Mouse (Mus musculus): ENCODE data around the gene Man2c1. TPM values are rescaled to one million over a fixed set of nuclear protein-coding genes. Genes with fewer than 3 reads are reported as not detected.
A peak's percentile ranks its signal among the peaks of the same experiment; 100 is the strongest.

The Man2c1 gene
- total RNA-seq (2021) = 100 to 1,000 TPM in 1 of 2 experiments, 10 to 100 TPM in 1; 84.2 to 121 TPM
- long read RNA-seq, experiment 1, transcript Man2c1-211 (26 exons, 3,820 nt) = major isoform, 54 of 85 reads
- long read RNA-seq, experiment 1, partial matches to known transcripts = 20 of 85 reads
- long read RNA-seq, experiment 1, other reads (novel, unspliced or antisense) = 7 of 85 reads
- long read RNA-seq, experiment 2, transcript Man2c1-211 (26 exons, 3,820 nt) = major isoform, 46 of 71 reads
- long read RNA-seq, experiment 2, partial matches to known transcripts = 6 of 71 reads
- long read RNA-seq, experiment 2, other reads (novel, unspliced or antisense) = 18 of 71 reads

DNA sequence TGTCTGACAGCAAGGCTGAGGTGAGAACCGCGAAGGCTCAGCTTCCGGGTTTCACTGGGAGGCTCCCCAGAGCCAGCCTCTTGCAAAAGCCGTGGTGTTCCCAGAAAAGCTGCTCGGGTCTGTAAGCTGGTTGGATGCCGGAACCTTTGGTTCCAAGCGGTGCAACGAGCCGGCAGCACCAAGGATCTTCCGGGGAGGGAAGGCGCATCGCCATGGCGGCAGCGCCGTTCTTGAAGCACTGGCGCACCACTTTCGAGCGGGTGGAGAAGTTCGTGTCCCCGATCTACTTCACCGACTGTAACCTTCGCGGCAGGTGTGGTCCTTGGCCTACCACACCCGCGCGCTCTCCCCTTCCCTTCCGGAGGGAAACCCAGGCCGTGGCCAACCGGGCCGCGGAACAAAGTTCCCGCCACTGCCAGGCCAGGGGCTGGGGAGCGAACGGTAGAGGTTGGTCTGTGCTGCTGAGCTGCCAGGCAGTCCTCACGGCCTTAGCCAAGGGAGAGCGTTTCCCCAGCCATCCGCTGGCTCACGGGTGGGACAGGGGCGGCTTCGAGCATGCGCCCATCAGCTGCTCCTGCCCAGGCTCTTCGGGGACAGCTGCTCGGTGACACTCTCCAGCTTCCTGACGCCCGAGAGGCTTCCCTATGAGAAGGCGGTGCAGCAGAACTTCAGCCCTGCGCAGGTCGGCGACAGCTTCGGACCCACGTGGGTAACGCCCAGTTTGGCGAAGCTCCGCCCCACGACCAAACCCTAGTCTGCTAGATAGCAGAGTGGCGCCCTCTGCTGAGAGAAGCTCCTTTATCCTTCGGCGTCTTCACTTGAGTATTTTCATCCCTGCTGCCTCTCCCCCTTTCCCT is at the start of gene Man2c1:
Man2c1 (plus strand) TSS at position 114 of the 857 bp plus-strand sequence.
- DNase-seq = peak; percentile 96

DNA sequence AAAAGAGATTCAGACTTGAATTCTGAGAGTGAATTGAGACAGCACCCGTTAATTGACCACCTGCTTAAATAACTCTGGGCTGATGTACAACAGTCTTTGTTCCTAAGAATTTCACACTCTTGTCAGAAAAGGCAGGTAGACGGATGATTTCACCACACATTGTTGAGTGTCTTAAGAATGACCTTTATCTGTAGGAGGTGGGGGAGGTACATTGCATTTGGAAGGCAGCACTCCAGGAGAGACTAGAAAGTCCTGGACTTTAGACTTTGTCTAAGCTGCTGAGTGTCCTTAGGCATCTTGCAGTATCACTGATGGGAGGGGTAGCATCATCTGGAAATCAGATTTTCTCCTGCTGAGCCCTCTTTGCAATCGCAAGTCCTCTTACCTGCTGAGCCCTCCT is 48.3 kb upstream of the Man2c1 start:
- DNase-seq = no peak

DNA sequence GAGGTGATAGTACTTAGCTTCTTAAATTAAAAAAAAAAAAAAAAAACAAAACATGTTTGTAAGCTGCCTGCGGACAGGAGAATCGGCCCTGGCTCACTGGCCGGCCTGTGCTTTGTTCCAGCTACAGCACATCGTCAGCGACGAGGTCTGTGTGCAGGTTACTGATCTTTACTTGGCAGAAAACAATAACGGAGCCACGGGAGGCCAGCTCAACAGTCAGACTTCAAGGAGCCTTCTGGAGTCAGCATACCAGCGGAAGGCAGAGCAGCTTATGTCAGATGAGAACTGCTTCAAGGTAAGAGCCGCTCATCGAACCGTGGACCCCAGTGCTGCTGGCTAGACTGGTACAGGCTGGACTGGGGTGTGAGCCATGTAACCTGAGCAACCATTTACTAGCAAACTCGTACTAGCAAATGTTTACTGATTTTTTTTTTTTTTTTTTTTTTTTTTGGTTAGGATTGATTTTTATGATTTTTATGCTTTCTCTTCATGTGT is 13.2 kb upstream of the Man2c1 start:
- DNase-seq = no peak

DNA sequence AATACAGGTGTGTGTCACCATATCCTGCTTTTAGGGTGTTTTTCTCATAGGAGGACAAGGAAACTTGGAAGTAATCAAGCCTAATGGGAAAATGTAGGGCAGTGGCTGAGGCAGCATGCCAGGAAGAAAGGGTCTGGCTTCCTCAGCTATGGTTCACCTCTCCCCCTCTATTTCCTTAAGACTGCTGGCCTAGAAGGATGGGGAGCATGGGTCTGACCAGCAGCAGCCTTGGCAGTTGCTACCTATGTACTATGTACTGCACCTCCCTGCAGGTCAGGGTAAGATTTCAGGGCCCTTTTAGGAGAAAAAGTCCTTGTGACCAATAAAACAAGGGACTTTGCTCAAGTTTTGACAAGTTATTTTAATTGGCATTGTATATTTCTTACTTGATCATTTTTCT is 849 bp upstream of the Man2c1 start:
- no peak for DNase-seq

DNA sequence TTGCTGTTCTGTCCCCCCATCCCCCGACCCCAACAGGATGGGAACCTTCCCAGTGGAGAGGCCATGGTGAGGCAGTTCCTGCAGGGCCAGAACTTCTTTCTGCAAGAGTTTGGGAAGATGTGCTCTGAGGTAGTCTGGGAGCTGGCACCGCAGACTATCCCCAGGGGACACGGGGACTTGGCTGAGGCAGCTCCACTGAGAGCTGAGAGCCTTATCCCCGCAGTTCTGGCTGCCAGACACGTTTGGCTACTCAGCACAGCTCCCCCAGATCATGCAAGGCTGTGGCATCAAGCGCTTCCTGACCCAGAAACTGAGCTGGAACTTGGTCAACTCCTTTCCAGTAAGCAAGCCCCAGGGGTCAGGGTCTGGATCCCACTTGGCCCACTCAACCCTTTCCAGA is 6.8 kb downstream of the Man2c1 start:
- DNase-seq = peak; percentile 78

DNA sequence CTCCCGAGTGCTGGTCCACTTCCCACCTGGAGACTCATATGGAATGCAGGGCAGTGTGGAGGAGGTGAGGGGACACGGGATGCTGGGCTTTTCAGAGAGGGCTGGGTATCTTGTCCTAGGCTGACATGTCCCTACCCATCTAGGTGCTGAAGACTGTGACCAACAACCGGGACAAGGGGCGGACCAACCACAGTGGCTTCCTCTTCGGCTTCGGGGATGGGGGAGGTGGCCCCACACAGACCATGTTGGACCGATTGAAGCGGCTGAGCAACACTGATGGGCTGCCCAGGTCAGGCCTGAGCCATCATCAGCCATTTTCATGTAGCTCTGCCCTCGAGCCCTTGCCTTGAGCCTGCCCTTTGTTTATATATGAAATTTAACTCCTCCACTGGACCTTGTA is 7.3 kb downstream of the Man2c1 start:
- no peak for DNase-seq

DNA sequence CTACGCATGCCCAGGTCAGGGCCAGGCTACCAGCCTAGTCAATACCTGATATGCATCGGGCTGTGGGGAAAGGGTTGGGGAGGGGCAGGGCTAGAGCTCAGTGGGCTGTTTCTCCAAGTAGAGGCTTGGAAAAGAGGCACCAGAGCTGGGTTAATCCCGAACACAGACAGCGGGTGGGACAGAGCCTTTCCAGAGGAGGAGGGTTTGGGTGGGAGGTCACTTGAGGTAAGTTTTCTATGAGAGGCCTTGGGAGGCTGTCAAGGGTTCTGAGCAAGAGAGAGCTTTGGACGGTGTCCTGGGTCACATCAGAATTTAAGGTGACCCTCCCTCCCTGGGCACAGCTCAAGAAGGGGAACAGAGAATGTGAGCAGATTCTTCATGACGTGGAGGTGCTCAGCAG is 8.0 kb downstream of the Man2c1 start:
- DNase-seq = no peak

DNA sequence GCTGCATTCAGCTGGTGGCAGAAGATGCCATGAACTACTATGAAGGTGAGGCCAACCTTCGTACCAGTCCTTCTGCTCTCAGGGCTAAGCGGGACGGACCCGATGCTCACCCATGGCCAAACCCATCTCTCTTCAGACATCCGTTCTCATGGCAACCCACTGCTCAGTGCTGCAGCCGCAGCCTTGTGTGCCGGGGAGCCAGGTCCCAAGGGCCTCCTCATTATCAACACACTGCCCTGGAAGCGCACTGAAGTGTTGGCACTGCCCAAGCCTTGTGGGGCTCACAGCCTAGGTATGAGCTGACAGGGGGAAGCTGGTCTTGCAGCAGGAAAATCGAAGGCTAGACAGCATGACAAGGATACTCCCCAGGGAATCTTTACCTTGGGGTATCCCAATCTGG is 8.6 kb downstream of the Man2c1 start:
- DNase-seq = no peak

DNA sequence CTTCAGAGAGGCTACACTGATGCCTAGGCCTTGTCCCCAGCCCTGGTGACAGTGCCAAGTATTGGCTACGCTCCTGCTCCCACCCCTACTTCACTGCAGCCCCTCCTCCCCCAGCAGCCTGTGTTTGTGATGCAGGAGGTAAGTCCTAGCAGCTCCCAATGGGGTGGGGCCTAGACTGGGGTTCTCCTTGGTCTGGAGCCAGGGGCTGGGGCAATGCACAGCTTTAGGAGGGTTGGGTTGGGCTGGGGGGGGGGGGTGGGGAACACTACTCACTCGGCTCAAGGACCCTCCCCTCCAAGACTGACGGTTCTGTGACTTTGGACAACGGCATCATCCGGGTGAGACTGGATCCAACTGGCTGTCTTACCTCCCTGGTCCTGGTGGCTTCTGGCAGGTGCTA is 9.1 kb downstream of the Man2c1 start:
- DNase-seq = no peak

DNA sequence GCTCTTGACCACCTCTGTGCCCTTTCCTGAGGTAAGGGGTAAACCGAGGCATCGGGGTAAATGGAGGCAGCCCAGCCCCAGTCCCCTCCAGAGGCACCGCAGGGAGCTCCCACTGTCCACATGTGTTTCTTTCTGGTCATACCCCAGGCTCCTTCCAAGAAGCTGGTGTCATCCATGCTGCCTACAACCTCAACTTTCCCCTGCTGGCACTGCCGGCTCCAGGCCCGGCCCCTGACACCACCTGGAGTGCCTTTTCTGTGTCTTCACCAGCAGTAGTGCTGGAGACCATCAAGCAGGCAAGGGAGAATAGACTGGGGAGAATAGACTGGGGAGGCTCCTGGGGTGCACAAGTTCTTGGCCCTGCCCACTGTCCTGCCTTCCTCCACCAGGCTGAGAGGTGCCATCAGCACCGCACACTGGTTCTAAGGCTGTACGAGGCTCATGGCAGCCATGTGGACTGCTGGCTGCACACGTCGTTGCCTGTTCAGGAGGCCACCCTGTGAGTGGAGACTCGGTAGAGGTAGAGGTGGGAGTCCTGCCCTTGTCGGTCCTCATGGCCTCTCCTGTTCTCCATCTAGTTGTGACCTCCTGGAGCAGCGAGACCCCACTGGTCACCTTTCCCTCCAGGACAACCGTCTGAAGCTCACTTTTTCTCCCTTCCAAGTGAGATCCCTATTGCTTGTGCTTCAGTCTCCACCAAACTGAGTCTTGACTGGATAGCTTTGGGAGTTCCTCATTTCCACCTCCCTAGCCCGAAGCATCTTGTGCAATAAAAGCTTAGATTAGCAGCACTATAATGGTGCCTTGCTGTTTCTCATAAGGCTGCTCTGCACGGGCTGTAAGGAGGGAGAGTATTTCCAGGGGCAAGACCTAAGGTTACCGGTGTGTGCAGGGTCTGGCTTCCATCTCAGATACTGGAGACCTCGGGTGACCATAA is 11.2 kb downstream of the Man2c1 start:
- DNase-seq = no peak

DNA sequence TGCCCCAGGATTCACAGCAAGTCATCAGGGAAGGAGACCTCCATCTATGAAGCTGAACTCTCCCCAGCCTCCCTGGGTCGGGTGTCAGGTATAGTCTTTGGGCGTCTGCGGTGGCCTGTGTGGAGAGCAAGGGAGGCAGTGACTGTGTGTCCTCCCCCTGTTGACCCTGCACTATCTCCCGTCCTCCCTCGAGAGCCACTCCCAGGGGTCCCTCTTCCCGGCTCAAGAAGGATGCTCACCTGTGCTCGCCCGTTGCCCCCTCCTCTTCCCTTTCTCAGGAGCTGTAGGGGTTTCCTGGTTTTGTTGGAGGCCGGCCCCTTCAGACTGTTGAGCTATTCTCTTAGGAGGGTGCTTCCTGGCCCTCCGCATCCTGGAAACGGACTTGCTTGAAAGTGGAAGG is 12.7 kb downstream of the Man2c1 start:
- no peak for DNase-seq

DNA sequence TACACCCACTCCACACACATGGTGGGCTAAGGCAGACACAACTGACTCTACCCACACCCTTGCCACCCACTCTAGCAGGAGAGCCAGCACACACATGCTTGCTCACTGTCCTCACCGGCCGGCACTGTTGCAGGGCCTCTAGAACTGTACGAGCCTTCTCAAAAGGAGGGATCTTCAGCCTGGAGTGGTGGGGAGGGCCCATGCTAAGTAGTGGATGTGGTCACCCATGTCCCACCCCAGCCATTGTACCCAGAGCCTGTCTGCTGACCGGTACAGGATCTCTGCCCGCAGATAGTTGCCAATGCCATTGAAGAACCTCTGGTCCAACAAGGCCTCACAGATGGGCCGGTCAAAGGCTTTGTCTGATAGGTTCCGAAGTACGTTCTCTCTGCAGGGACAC is 14.3 kb downstream of the Man2c1 start:
- DNase-seq = no peak

DNA sequence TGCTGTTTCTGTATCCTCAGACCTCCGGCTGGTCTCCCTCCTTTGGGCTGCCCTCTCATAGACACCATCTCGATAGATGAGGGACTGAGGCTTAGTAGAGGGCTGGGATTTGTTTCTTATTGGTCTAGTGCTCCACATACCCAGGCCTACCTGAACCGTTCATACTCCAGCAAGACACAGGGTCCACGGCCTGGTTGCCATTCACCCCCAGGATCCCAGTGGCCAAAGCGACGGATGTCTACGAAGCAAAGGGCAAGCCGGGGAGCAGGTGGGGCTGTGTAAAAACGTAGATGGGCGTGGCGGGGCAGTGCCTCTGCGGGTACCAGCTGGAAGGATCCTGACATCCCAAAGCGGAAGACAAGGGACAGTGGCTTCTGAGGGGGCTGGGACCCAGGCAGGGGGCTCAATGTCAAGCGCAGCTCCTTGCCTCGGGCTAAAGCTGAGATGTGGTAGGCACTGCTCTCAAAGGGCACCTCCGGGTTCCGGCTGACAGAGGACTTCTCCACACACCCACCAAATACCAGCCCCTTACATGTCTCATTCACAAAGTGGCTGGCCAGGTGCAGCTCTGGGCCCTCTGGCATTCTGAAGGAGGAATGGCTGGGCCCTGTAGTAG is 16.1 kb downstream of the Man2c1 start:
- DNase-seq = no peak

DNA sequence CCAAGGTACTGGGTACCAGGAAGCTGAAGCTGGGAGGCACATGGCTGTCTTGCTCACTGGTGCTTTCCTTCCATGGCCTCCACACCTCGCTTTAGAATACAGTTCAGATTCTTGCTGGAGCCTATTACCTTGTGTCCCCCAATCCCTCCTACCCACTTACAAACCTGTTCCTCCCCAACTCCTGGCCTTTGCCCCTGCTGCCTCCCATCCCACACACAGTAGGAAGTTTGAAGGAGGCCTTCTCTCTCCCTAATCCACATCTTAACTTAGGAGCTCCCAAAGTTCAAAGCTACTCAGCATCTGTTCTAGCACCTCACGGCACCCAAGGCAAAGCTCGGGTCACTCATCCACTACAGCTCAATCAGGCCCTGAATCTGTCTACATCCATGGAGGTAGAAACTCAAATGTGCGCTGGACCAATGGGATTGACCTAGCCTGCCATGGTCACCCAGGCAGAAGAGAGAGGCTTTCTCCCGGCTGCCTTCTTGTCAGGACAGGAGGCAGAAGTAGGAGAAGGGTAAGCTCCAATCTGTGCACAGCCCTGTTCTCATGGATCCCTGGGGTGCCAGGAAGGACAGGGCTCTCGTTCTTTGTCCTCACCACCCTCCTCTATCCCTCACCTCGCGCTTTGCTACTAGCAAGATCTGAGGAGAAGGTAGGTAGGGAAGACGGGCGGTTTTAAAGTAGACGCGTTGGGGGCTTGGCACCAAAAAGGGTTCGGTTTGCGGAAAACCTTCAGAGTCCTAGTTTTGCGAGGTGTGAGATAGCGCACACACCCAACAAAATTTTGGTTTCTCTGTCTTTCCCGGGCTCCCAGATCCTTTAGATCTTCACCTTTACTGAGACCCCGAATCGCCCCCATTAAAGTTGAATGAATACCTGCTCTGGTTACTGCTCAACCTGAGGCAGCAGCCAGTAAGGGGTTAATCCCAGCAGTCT is 17.0 kb downstream of the Man2c1 start:
- DNase-seq = peak; percentile 42

DNA sequence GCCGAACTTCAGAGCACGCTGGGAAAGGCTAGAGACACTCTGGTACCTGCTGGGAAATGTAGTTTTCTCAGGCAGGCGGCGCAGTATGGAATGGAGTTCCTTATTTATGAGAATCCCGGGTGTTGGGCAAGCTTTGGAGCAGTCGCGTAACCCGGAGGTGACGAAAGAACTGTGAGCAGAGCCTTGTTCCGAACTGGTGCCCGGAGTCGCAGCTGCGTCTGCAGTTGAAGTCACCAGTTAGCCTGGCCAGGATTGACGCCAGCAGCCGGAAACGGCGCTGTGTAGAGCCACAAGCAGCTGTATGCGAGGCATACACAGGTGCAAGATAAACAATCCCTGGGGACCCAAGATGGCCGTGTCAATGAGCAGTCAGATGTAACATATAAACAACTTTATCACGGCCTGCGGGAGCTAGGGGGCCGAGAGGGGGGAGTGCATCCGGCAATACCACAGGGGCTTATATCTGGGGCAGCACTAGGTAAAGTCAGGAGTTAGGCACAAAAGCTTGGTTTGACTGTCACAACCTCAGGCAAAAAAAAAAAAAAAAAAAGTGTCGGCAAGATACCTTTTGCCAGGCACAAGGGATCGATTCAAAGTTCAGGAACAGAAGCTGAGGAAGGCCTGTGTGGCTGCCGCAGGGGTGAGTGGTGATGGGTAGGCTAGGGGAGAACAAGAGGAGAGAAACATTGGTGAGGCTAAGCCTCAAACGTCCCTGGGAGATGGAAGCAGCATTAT is 17.8 kb downstream of the Man2c1 start, which contains the start of gene Neil1:
Neil1 (minus strand) TSS at position 162 of the 735 bp plus-strand sequence.
- DNase-seq = peak; percentile 87

DNA sequence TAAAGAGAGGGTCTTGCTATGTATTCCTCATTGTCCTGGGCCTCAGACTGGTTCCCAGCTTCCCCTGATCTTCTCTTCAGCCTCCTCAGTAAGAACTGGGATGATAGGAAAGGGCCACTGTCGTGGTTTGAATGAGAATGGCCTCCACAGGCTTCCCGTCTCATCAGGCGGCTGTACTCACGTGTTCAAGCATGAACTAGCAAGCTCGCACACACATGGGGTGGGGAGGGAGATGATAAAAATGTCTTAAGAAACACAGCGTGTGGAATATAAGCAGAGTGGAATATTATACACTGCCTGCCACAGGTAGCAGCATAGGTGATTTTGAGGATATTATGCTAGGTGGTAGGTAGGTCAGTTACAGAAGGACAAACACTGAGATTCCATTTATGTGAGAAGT is 18.5 kb downstream of the Man2c1 start:
- DNase-seq = no peak

DNA sequence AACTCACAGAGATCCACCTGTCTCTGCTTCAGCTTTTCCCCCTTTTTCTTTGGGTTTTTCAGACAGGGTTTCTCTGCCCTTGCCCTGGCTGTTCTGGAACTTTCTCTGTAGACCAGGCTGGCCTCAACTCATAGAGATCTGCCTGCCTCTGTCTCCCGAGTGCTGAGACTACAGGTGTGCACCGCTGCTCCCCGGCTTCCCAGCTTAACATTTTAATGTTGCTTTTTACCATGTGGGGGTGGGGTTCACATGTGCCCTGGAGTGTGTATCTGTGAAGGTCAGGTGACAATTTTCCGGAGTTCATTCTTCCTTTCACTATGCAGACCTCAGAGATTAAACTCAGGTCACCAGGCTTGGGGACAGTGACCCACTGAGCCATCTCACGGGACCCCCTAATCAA is 19.7 kb downstream of the Man2c1 start:
- no peak for DNase-seq

DNA sequence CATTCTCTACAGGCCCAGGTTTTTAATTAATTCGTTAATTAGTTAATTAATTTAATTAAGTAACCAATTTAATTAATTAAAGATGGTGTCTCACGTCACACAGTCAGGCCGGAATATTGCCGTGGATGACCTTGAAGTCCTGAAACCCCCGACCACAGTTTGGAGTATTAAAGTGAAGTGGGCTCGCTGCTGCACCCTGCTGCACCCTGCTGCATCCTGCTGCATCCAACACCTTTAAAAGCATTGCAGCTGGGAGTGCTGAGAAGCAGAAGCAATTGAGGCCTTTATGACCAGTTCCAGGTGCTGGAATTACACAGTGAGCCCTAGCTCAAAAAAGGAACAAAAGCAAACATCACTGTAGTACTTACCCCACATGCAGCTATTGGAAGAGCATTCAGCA is 21.8 kb downstream of the Man2c1 start:
- DNase-seq = no peak

DNA sequence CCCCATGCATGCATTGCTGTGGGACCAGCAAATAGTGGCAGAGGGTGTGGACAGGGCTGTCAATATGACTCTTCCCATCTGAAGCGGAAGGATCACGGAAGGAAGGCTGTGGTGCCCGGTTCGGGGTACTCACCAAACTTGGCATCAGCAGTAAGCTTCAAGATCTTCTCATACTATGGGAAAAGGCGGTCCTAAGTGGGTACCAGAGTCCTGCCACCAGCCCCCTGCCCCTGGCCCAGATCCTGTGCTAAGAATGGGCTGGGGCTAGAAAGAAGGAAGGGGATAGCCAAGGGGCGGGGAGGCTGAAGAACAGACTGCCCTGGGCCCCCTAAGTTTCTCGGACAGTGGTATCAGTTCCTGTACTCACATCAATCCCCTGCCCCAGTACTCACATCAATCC is 25.9 kb downstream of the Man2c1 start:
- DNase-seq = no peak

DNA sequence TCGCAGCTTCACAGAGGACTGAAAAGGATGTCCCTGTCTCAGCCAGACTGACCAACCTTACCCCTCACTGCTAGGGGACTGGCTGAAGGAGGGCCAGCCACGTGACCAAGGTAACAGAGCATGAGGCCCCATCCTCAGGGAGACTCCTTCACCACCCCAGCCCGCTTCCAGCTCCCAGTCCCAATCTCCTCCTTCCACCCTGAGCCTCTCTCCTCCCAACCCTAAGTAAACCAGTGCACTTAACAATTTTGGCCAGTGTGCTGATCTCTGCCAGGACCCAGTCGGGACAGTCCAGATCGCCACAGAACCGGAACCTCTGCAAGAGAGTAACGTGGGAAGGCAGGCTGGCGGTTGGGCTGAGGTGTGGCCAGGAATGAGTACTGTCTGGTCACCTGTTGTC is 26.3 kb downstream of the Man2c1 start:
- DNase-seq = no peak

Measured in adrenal gland, postnatal 10 days (tissue).